ENCODE assay signal across 18 mouse cellular contexts in genomic region chr17:80798281-80798980, GRCm38 (mm10).
DNase-seq lines count a peak whose midpoint lies in the region; TF ChIP-seq lines count a peak whose summit lies in the region.
"Had no signal": no experiment of that assay in that cellular context is flagged by ENCODE, and none has a peak within 500 bp of the region (broad histone marks: within the 10 kb centered on the region; RNA-seq: fewer than 3 reads in every experiment).

No protein-coding gene starts in this region.

- DNase-seq in heart, adult 11 months: peak; percentile 86
- DNase-seq in heart, adult 8-10 months (ENCODE audit: low spot score): no peak
- DNase-seq in layer of hippocampus, adult 2 months (ENCODE audit: low spot score in 2 of 2): no peak
- no peak for DNase-seq in layer of hippocampus, adult 9-10 months (ENCODE audit: low spot score)
- peak; percentile 46 for DNase-seq in brain, adult 2 months (ENCODE audit: low read depth, low spot score)
- no peak for DNase-seq in right cerebral cortex, postnatal 4 days
- DNase-seq in spleen, postnatal 14 days (ENCODE audit: low spot score in 2 of 2): no peak
- DNase-seq: adrenal gland, postnatal 10 days; cerebellum, adult 11 months; cerebellum, postnatal 10 days; embryo, embryonic 11 days; kidney, adult 18-20 months; kidney, postnatal 10 days; lung, adult 18-20 months; lung, postnatal 14 days; right cerebral cortex, adult 18-20 months; thymus, postnatal 36 days had no signal

- 69% methylated on average over 6 of the region's 6 CpGs for whole genome bisulfite sequencing in olfactory bulb, adult 2 months

- H3K4me1 ChIP-seq in olfactory bulb, adult 2 months (ENCODE audit: control insufficient read depth, insufficient read depth, low read length): peaks cover 24% of the 10 kb centered on the region

- no peak for TF ChIP-seq POLR2A in olfactory bulb, adult 2 months (IDR thresholded peaks at IDR 0.05; ENCODE audit: insufficient read depth, low read depth, low read length)

- no peak overlapping the region for H3K4me3 ChIP-seq in layer of hippocampus, adult 2 months
- H3K4me3 ChIP-seq in olfactory bulb, adult 2 months (ENCODE audit: insufficient read depth, low read depth, low read length): no peak overlapping the region

- peak overlapping the region; percentile 56 for H3K27ac ChIP-seq in layer of hippocampus, adult 2 months
- peak overlapping the region; percentile 12; the same call in 1 of the 2 replicates for H3K27ac ChIP-seq in olfactory bulb, adult 2 months (ENCODE audit: insufficient read depth, low read depth, low read length)

- no peak for TF ChIP-seq CTCF in layer of hippocampus, adult 2 months (conservative IDR thresholded peaks at IDR 0.05)
- no peak for TF ChIP-seq CTCF in olfactory bulb, adult 2 months (IDR thresholded peaks at IDR 0.05; ENCODE audit: insufficient read depth, low read depth, low read length)

Comparison
In these comparisons a context has a peak if more than half of its experiments do, and no peak if none do; other contexts are left out.
1. DNase-seq: peak in heart, adult 11 months (single experiment) and brain, adult 2 months (single experiment); none in heart, adult 8-10 months (single experiment), layer of hippocampus, adult 2 months (0 of 2), layer of hippocampus, adult 9-10 months (single experiment), right cerebral cortex, postnatal 4 days (single experiment) and spleen, postnatal 14 days (0 of 2).